Mouse (Mus musculus): ENCODE measurements at regions not wholly inside any gene's neighbourhood (a gene's known extent, or its start where the extent isn't known, plus 50 kb on each side); places are given as distances from the start of the nearest gene placed in this dataset.

DNA sequence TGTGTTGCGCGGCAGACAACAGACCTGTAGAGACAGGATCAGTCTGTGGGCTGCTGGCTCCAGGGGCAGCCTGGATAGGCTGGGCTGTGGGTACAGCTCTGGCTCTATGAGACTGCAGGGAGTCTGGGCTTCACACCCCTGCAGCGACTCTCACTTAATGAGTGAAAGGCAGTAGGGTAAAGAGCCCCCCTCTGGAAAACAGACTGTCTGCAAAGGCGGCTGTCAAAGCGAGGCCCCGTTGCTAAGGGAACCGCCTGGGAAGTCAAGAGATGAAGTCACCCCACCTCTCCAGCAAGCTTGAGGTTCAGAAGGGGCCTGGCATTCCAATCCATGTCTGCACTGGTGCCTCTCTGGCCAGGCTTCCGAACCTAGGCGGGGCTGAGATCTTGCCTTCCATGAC, 139.7 kb upstream of the Mvb12b start:
- Histone ChIP-seq H3K79me2 (replicated peaks; ENCODE audit: control insufficient read depth, extremely low read depth, insufficient read depth, poor library complexity, severe bottlenecking) (no peaks in the 10 kb centered on the region), H3K9me3 (replicated peaks; ENCODE audit: low read length) (no peaks in the 10 kb centered on the region), H3K27ac (ENCODE audit: insufficient read depth, low read depth) (no peak overlapping the region), H3K9ac (ENCODE audit: insufficient read depth, low read depth) (no peak overlapping the region), H3K27me3 (replicated peaks) (peaks cover 11% of the 10 kb centered on the region), H3K4me2 (ENCODE audit: insufficient read depth, low read depth, poor library complexity, severe bottlenecking) (no peak overlapping the region), H3K4me1 (ENCODE audit: control insufficient read depth in 1 of 2, insufficient read depth in 2 of 2) (peaks cover 0 to 3% of the 10 kb centered on the region in 2 experiments; a peak in 1 of 4 replicates), H3K36me3 (replicated peaks in 1 of 2; ENCODE audit: control insufficient read depth in 1 of 2, insufficient read depth in 1 of 2, low read length in 1 of 2) (no peaks in the 10 kb centered on the region), H3K4me3 (replicated peaks in 1 of 3; ENCODE audit: low read depth in 2 of 3, low read length in 2 of 3, poor library complexity in 1 of 3) (no peak overlapping the region)
- in situ Hi-C loops (cut with MboI; ENCODE audit: low pct_ligation_motif_present, low pct_unique_long_range_greater_than_20kb, low sequenced_read_pairs): no loop called here
- no peak for DNase-seq (ENCODE audit: extremely low read depth)
- dilution Hi-C loops (cut with MboI; ENCODE audit: extremely low pct_ligation_motif_present, extremely low pct_unique_long_range_greater_than_20kb, low sequenced_read_pairs): no loop called here
- TF ChIP-seq ZNF384 (IDR thresholded peaks at IDR 0.05; ENCODE audit: low read depth, low read length): no peak
- no peak for TF ChIP-seq MXI1 (IDR thresholded peaks at IDR 0.05; ENCODE audit: low read depth, low read length)
- TF ChIP-seq NELFE (IDR thresholded peaks at IDR 0.05; ENCODE audit: low read depth, low read length): no peak
- no peak for TF ChIP-seq CHD2 (IDR thresholded peaks at IDR 0.05; ENCODE audit: low read length)
- no peak for TF ChIP-seq CTCF (conservative IDR thresholded peaks at IDR 0.05 in 1 of 2, IDR thresholded peaks at IDR 0.05 in 1 of 2; ENCODE audit: low read depth in 2 of 2, low read length in 2 of 2)
- TF ChIP-seq MAX (IDR thresholded peaks at IDR 0.05; ENCODE audit: low read length): no peak
- TF ChIP-seq SIN3A (IDR thresholded peaks at IDR 0.05; ENCODE audit: low read length): no peak
- TF ChIP-seq ETS1 (conservative IDR thresholded peaks at IDR 0.05; ENCODE audit: low read depth, low read length): no peak
- no peak for TF ChIP-seq ELF1 (IDR thresholded peaks at IDR 0.05; ENCODE audit: low read depth, low read length)
- no peak for TF ChIP-seq TCF12 (IDR thresholded peaks at IDR 0.05; ENCODE audit: low read depth, low read length)
- TF ChIP-seq GABPA (IDR thresholded peaks at IDR 0.05; ENCODE audit: insufficient replicate concordance, low read depth, low read length): no peak

- no peaks in the 10 kb centered on the region for H3K79me2 ChIP-seq (replicated peaks; ENCODE audit: control insufficient read depth, extremely low read depth, insufficient read depth, poor library complexity, severe bottlenecking)
- H3K36me3 ChIP-seq (replicated peaks in 1 of 2; ENCODE audit: control insufficient read depth in 1 of 2, insufficient read depth in 1 of 2, low read length in 1 of 2): no peaks in the 10 kb centered on the region
- peaks cover 0 to 3% of the 10 kb centered on the region in 2 experiments; a peak in 1 of 4 replicates for H3K4me1 ChIP-seq (ENCODE audit: control insufficient read depth in 1 of 2, insufficient read depth in 2 of 2)
- dilution Hi-C loops (cut with MboI; ENCODE audit: extremely low pct_ligation_motif_present, extremely low pct_unique_long_range_greater_than_20kb, low sequenced_read_pairs) (no loop called here), in situ Hi-C loops (cut with MboI; ENCODE audit: low pct_ligation_motif_present, low pct_unique_long_range_greater_than_20kb, low sequenced_read_pairs) (no loop called here)
- H3K4me2 ChIP-seq (ENCODE audit: insufficient read depth, low read depth, poor library complexity, severe bottlenecking): no peak overlapping the region
- H3K27me3 ChIP-seq (replicated peaks): peaks cover 11% of the 10 kb centered on the region
- H3K4me3 ChIP-seq (replicated peaks in 1 of 3; ENCODE audit: low read depth in 2 of 3, low read length in 2 of 3, poor library complexity in 1 of 3): no peak overlapping the region
- peaks cover 3% of the 10 kb centered on the region for H3K9me3 ChIP-seq (replicated peaks; ENCODE audit: low read length)
- DNase-seq (ENCODE audit: extremely low read depth): no peak
- TF ChIP-seq CHD1 (IDR thresholded peaks at IDR 0.05; ENCODE audit: low read depth, low read length) (no peak), NRF1 (IDR thresholded peaks at IDR 0.05; ENCODE audit: low read depth, low read length) (no peak), RAD21 (IDR thresholded peaks at IDR 0.05; ENCODE audit: low read depth, low read length) (no peak), ZNF384 (IDR thresholded peaks at IDR 0.05; ENCODE audit: low read depth, low read length) (no peak), ELF1 (IDR thresholded peaks at IDR 0.05; ENCODE audit: low read depth, low read length) (no peak), IRF4 (IDR thresholded peaks at IDR 0.05; ENCODE audit: low read depth, low read length) (no peak), ZC3H11A (IDR thresholded peaks at IDR 0.05; ENCODE audit: low read depth, low read length) (no peak), SIN3A (IDR thresholded peaks at IDR 0.05; ENCODE audit: low read length) (no peak), CHD2 (IDR thresholded peaks at IDR 0.05; ENCODE audit: low read length) (no peak), ZKSCAN1 (IDR thresholded peaks at IDR 0.05; ENCODE audit: borderline replicate concordance, low read depth, low read length) (no peak), SMC3 (IDR thresholded peaks at IDR 0.05; ENCODE audit: low read depth, low read length) (peak; percentile 13; the same call in 1 of the 2 replicates), ETS1 (conservative IDR thresholded peaks at IDR 0.05; ENCODE audit: low read depth, low read length) (no peak), MAX (IDR thresholded peaks at IDR 0.05; ENCODE audit: low read length) (no peak), CTCF (conservative IDR thresholded peaks at IDR 0.05 in 1 of 2, IDR thresholded peaks at IDR 0.05 in 1 of 2; ENCODE audit: low read depth in 2 of 2, low read length in 2 of 2) (peak; percentile 15 to 37; a peak in 2 of 4 replicates), MYC (IDR thresholded peaks at IDR 0.05; ENCODE audit: low read depth, low read length) (no peak), MEF2A (IDR thresholded peaks at IDR 0.05; ENCODE audit: borderline replicate concordance, low read depth, low read length) (no peak)
- no peak overlapping the region for H3K9ac ChIP-seq (ENCODE audit: insufficient read depth, low read depth)
- no peak overlapping the region for H3K27ac ChIP-seq (ENCODE audit: insufficient read depth, low read depth)
Measured at GRCm38 (mm10) chr2:34026566-34027360, 139.0 kb upstream of the Mvb12b start.
